Mouse (Mus musculus) heart, postnatal 0 days (tissue): Measurements from ENCODE around the gene Hist1h2bc.
"Not testable (repeated sequence)": the region's sequence is repeated elsewhere in the genome, so short reads cannot be mapped to it uniquely, and the experiment has no call there.

ENCODE experiments used
- CTCF ChIP-seq: IDR thresholded peaks from 2 replicates; pipeline ENCODE4 v1.5.1; 2016; ENCODE audit warnings: antibody characterized with exemption, control low read depth, low read depth
- EP300 ChIP-seq: IDR thresholded peaks from 2 replicates; pipeline ENCODE4 v1.6.1; 2016; ENCODE audit warnings: antibody characterized with exemption, low read depth

GRCm38 (mm10) chr13:23682947-23683754 lies 848 bp upstream of the Hist1h2bc start:
- TF ChIP-seq EP300, CTCF: not testable (repeated sequence)
